Mouse (Mus musculus): ENCODE results near the gene Pop7. TPM values are rescaled to one million over a fixed set of nuclear protein-coding genes. Genes with fewer than 3 reads are reported as not detected.

Gene Pop7
- 53.0 TPM for polyA plus RNA-seq (2012; fragmentation: generic; extraction: Trizol)

DNA sequence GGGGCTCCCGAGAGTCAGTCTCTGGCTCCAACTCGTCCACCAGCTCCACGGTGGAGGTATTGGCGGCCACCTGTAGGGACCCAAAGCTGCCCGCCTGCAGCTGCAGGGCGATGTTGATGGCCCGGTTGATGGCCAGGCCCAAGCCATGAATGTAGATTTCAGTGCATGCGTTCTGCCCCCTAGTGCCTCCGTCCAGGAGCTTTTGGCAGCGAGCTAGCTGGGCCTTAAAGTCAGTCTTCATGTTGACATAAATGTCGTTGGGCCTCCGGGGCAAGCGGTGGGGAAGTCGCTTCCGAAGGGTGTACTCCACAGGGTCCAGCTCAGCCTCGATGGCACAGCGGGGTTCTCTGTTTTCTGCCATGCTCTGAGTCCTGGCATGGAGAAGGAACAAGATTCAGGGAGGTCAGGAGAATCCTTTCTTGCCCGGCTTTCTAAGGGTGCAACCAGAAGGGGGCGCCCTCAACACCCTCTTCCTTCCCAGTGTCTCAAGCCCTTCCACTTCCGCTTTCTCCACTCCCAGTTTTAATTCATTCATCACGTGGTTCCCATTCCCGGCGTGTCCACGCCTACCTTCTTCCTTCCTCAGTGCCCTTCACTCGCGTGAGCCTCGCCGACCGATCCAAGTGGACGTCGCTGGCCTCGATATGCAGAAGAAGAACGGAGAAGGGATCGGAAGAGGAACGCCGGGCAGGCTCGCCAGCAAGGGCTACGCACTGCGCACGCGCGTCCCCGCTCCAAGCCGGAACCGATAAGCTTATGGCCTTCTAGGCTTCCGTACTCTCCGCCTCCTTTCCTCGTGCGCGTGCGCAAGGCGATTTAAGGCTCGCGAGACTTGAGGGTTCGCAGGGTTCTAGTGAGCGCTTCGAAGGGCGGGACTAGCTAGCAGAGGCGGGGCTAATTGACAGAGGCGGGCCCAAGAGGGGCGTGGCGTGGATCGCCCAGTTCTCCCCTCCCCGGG lies at the start of gene Pop7:
Gene Pop7 (minus strand): TSS at position 810 of the 958 bp plus-strand sequence.
- H3ac ChIP-seq (ENCODE audit: control insufficient read depth, insufficient read length) = peak within 1 kb of the TSS; percentile 94
- peaks cover 7% of the 10 kb centered on the region for H3K79me2 ChIP-seq (ENCODE audit: control insufficient read depth, insufficient read depth)
- H3K27me3 ChIP-seq (ENCODE audit: control insufficient read depth, insufficient read depth, insufficient read length) = peaks cover 5% of the 10 kb centered on the region
- H3K4me2 ChIP-seq (ENCODE audit: low read depth) = peak within 1 kb of the TSS; percentile 88
- peak within 1 kb of the TSS; percentile 58 for H3K4me3 ChIP-seq
- TF ChIP-seq TCF3 (IDR thresholded peaks at IDR 0.05; ENCODE audit: insufficient read length, low read depth) = no peak
- TF ChIP-seq E2F4 (IDR thresholded peaks at IDR 0.05; ENCODE audit: insufficient read depth) = peak; percentile 15
- TF ChIP-seq MAX (IDR thresholded peaks at IDR 0.05; ENCODE audit: low read depth) = peak; percentile 23
- TF ChIP-seq POLR2A (IDR thresholded peaks at IDR 0.05; ENCODE audit: insufficient read length, low read depth) = peak; percentile 46
- TF ChIP-seq USF1 (IDR thresholded peaks at IDR 0.05; ENCODE audit: low read depth) = peak; percentile 98
- no peak for TF ChIP-seq TCF12 (IDR thresholded peaks at IDR 0.05; ENCODE audit: insufficient read depth, poor library complexity, severe bottlenecking)
- H3K36me3 ChIP-seq (ENCODE audit: control insufficient read depth, insufficient read depth) = no peaks in the 10 kb centered on the region

GRCm38 (mm10) chr5:137551119-137551518 lies 48.8 kb upstream of the Pop7 start:
- Histone ChIP-seq H3K79me2 (ENCODE audit: control insufficient read depth, insufficient read depth) (no peaks in the 10 kb centered on the region), H3K4me2 (ENCODE audit: low read depth) (no peak overlapping the region), H3K27me3 (ENCODE audit: control insufficient read depth, insufficient read depth, insufficient read length) (peaks cover 41% of the 10 kb centered on the region), H3ac (ENCODE audit: control insufficient read depth, insufficient read length) (no peak overlapping the region), H3K4me3 (no peak overlapping the region), H3K36me3 (ENCODE audit: control insufficient read depth, insufficient read depth) (no peaks in the 10 kb centered on the region)
- TF ChIP-seq POLR2AphosphoS2 (IDR thresholded peaks at IDR 0.05; ENCODE audit: insufficient read length, low read depth) = no peak
- TF ChIP-seq CEBPB (IDR thresholded peaks at IDR 0.05; ENCODE audit: insufficient read depth, poor library complexity, severe bottlenecking) = no peak
- TF ChIP-seq MYOD1 (IDR thresholded peaks at IDR 0.05; ENCODE audit: control insufficient read depth in 1 of 3, insufficient read length in 2 of 3, low read depth in 2 of 3) = no peak
- no peak for TF ChIP-seq TCF12 (IDR thresholded peaks at IDR 0.05; ENCODE audit: insufficient read depth, poor library complexity, severe bottlenecking)
- no peak for TF ChIP-seq E2F4 (IDR thresholded peaks at IDR 0.05; ENCODE audit: insufficient read depth)
- no peak for TF ChIP-seq MAX (IDR thresholded peaks at IDR 0.05; ENCODE audit: low read depth)
- no peak for TF ChIP-seq REST (IDR thresholded peaks at IDR 0.05; ENCODE audit: insufficient read depth, insufficient read length)
- TF ChIP-seq USF1 (IDR thresholded peaks at IDR 0.05; ENCODE audit: low read depth) = no peak
- TF ChIP-seq TCF3 (IDR thresholded peaks at IDR 0.05; ENCODE audit: insufficient read length, low read depth) = no peak
- TF ChIP-seq MYOG (IDR thresholded peaks at IDR 0.05; ENCODE audit: control insufficient read depth in 1 of 3, insufficient read depth in 1 of 3, insufficient read length in 2 of 3, low read depth in 2 of 3) = no peak

DNA sequence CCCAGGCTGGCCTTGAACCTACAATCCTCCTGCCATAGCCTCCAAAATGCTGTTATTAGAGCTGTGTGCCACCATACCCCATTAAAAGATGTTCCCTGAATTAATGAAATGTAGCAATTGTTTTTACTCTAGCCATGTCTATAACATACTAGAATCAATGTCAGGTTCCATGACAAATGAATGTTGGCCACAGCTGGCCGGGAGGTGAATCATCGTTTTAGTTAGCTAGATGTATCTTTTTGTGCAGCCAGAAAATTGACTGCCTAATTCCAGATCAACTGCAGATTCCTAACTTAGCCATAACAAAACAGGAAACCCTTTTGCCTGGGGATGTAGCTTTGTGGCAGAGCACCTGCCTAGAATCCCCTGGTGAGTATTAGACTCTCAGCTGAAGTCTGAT lies 47.5 kb upstream of the Pop7 start:
- Histone ChIP-seq H3K79me2 (ENCODE audit: control insufficient read depth, insufficient read depth) (no peaks in the 10 kb centered on the region), H3ac (ENCODE audit: control insufficient read depth, insufficient read length) (no peak overlapping the region), H3K36me3 (ENCODE audit: control insufficient read depth, insufficient read depth) (no peaks in the 10 kb centered on the region), H3K27me3 (ENCODE audit: control insufficient read depth, insufficient read depth, insufficient read length) (peaks cover 39% of the 10 kb centered on the region), H3K4me3 (no peak overlapping the region), H3K4me2 (ENCODE audit: low read depth) (no peak overlapping the region)
- TF ChIP-seq MAX (IDR thresholded peaks at IDR 0.05; ENCODE audit: low read depth) (no peak), POLR2AphosphoS2 (IDR thresholded peaks at IDR 0.05; ENCODE audit: insufficient read length, low read depth) (no peak), USF1 (IDR thresholded peaks at IDR 0.05; ENCODE audit: low read depth) (no peak), SRF (IDR thresholded peaks at IDR 0.05; ENCODE audit: control insufficient read depth, insufficient read length, low read depth) (no peak), E2F4 (IDR thresholded peaks at IDR 0.05; ENCODE audit: insufficient read depth) (no peak), MYOD1 (IDR thresholded peaks at IDR 0.05; ENCODE audit: control insufficient read depth in 1 of 3, insufficient read length in 2 of 3, low read depth in 2 of 3) (no peak)

DNA sequence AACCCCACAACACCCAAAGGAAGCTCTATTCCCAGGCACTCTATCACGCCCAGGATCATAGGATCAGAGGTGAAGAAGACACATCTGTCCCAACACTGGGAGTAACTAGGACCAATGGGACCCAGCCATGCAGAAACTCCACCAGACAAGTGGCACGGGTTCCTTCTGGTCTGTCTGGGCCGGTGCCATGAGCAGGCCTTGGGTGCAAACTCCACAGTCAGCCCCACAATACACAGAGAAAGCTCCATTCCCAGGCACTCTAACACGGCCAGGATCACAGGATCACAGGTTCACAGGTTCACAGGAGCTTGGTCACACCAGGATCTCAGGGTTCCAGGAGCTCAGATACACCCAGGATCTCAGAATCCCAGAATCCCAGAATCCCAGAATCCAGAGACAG lies 43.3 kb upstream of the Pop7 start:
- no peak for TF ChIP-seq MAX (IDR thresholded peaks at IDR 0.05; ENCODE audit: low read depth)
- H3K4me3 ChIP-seq = no peak overlapping the region
- H3ac ChIP-seq (ENCODE audit: control insufficient read depth, insufficient read length) = no peak overlapping the region

GRCm38 (mm10) chr5:137544926-137545325 lies 42.6 kb upstream of the Pop7 start:
- Histone ChIP-seq H3K4me3 (no peak overlapping the region), H3K79me2 (ENCODE audit: control insufficient read depth, insufficient read depth) (no peaks in the 10 kb centered on the region), H3K36me3 (ENCODE audit: control insufficient read depth, insufficient read depth) (no peaks in the 10 kb centered on the region), H3ac (ENCODE audit: control insufficient read depth, insufficient read length) (no peak overlapping the region), H3K27me3 (ENCODE audit: control insufficient read depth, insufficient read depth, insufficient read length) (peaks cover 26% of the 10 kb centered on the region), H3K4me2 (ENCODE audit: low read depth) (no peak overlapping the region)
- TF ChIP-seq USF1 (IDR thresholded peaks at IDR 0.05; ENCODE audit: low read depth) = no peak
- no peak for TF ChIP-seq POLR2A (IDR thresholded peaks at IDR 0.05; ENCODE audit: insufficient read length, low read depth)
- no peak for TF ChIP-seq SRF (IDR thresholded peaks at IDR 0.05; ENCODE audit: control insufficient read depth, insufficient read length, low read depth)
- no peak for TF ChIP-seq CEBPB (IDR thresholded peaks at IDR 0.05; ENCODE audit: insufficient read depth, poor library complexity, severe bottlenecking)
- TF ChIP-seq REST (IDR thresholded peaks at IDR 0.05; ENCODE audit: insufficient read depth, insufficient read length) = no peak
- no peak for TF ChIP-seq E2F4 (IDR thresholded peaks at IDR 0.05; ENCODE audit: insufficient read depth)
- TF ChIP-seq POLR2AphosphoS2 (IDR thresholded peaks at IDR 0.05; ENCODE audit: insufficient read length, low read depth) = no peak
- no peak for TF ChIP-seq TCF12 (IDR thresholded peaks at IDR 0.05; ENCODE audit: insufficient read depth, poor library complexity, severe bottlenecking)
- TF ChIP-seq MAX (IDR thresholded peaks at IDR 0.05; ENCODE audit: low read depth) = no peak
- TF ChIP-seq MYOD1 (IDR thresholded peaks at IDR 0.05; ENCODE audit: control insufficient read depth in 1 of 3, insufficient read length in 2 of 3, low read depth in 2 of 3) = no peak

More for the DNA sequence above, 43.3 kb upstream of the Pop7 start:
- Histone ChIP-seq H3K27me3 (ENCODE audit: control insufficient read depth, insufficient read depth, insufficient read length) (peaks cover 28% of the 10 kb centered on the region), H3K4me2 (ENCODE audit: low read depth) (no peak overlapping the region), H3K36me3 (ENCODE audit: control insufficient read depth, insufficient read depth) (no peaks in the 10 kb centered on the region), H3K79me2 (ENCODE audit: control insufficient read depth, insufficient read depth) (no peaks in the 10 kb centered on the region)
